Mouse (Mus musculus) colon, adult 2 months (tissue): ENCODE results near the gene Zfp750. TPM values are rescaled to one million over a fixed set of nuclear protein-coding genes. Genes with fewer than 3 reads are reported as not detected.

ENCODE experiments used
- polyA plus RNA-seq: library from polyadenylated mRNA; depleted of rRNA; stranded (reverse); fragments of >200 nt; gene quantifications from 2 replicates; pipeline ENCODE4 v1.2.3, GENCODE M21; 2012; rRNA removed

The Zfp750 gene
- 4.0 and 5.3 TPM in 2 replicates for polyA plus RNA-seq

DNA sequence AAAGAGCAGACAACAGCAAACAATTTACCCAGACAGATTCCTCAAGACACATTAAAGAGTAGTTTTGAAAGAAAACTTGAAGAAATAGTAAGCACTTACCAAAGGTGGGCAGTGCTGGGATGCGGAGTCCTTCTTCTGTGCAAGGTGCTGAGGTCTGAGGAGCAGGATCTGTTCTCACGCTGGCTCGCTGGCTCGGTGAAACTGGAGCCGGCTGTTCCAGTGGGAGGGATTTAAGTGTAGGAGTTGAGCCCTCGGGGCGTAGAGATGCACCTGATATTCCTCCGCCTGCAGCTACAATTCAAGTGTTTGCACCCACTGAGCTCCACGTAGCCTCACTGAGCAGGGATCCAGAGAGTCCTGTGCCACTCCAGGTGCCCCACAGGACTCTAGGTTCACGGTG is at the start of gene Zfp750:
Gene Zfp750, minus strand, starts transcription at position 203 of the 400 bp plus-strand sequence.

Other genes starting within 250 kb of the Zfp750 start
- gene Wdr45b, start 164.9 kb downstream of the Zfp750 start, polyA plus RNA-seq: 34.1 and 34.3 TPM in 2 replicates
- 1.2 and 2.7 TPM in 2 replicates for gene Rab40b, start 131.1 kb downstream of the Zfp750 start, polyA plus RNA-seq
- gene Fn3krp, start 97.9 kb downstream of the Zfp750 start, polyA plus RNA-seq: 3.4 and 3.5 TPM in 2 replicates
- gene Fn3k, start 84.4 kb downstream of the Zfp750 start, polyA plus RNA-seq: 0.85 and 1.2 TPM in 2 replicates
- gene Tbcd, start 67.4 kb downstream of the Zfp750 start, polyA plus RNA-seq: 58.3 and 63.6 TPM in 2 replicates
- gene B3gntl1, start 153.8 kb upstream of the Zfp750 start, polyA plus RNA-seq: 7.4 and 7.9 TPM in 2 replicates
- gene Metrnl, start 182.2 kb upstream of the Zfp750 start, polyA plus RNA-seq: 140 and 195 TPM in 2 replicates